15 mouse cellular contexts compared by ENCODE assay signal in genomic region chr9:114015724-114016123, GRCm38 (mm10). TPM values are rescaled to one million over a fixed set of nuclear protein-coding genes. Genes with fewer than 3 reads are reported as not detected.
DNase-seq lines count a peak whose midpoint lies in the region; ATAC-seq and TF ChIP-seq lines count a peak whose summit lies in the region.
"Had no signal": no experiment of that assay in that cellular context is flagged by ENCODE, and none has a peak within 500 bp of the region (broad histone marks: within the 10 kb centered on the region; RNA-seq: fewer than 3 reads in every experiment).

No protein-coding gene starts in this region.

- H3K36me3 ChIP-seq in G1E (replicated peaks), result no peaks in the 10 kb centered on the region
- H3K36me3 ChIP-seq in liver, postnatal 0 days (replicated peaks; ENCODE audit: insufficient read depth, low read length), result no peaks in the 10 kb centered on the region
- H3K36me3 ChIP-seq: embryonic facial prominence, embryonic 15.5 days; limb, embryonic 12.5 days had no signal

- H3K9me3 ChIP-seq in G1E (replicated peaks), result peaks cover 6% of the 10 kb centered on the region
- H3K9me3 ChIP-seq in liver, postnatal 0 days (ENCODE audit: low read length), result no peaks in the 10 kb centered on the region; the same call in 1 of the 2 replicates
- H3K9me3 ChIP-seq: embryonic facial prominence, embryonic 15.5 days; midbrain, embryonic 15.5 days had no signal

- no peak overlapping the region for H3K9ac ChIP-seq in liver, postnatal 0 days (replicated peaks)
- H3K9ac ChIP-seq: embryonic facial prominence, embryonic 15.5 days; limb, embryonic 12.5 days; midbrain, embryonic 15.5 days had no signal

- TF ChIP-seq EP300 in liver, postnatal 0 days (IDR thresholded peaks at IDR 0.05; ENCODE audit: low read depth), result no peak

- H3K27ac ChIP-seq in layer of hippocampus, adult 2 months, result no peak overlapping the region
- no peak overlapping the region for H3K27ac ChIP-seq in liver, postnatal 0 days (ENCODE audit: low read depth)
- H3K27ac ChIP-seq: embryonic facial prominence, embryonic 15.5 days; limb, embryonic 12.5 days; midbrain, embryonic 15.5 days had no signal

- no peaks in the 10 kb centered on the region for H3K27me3 ChIP-seq in G1E (ENCODE audit: insufficient read depth, low read length)
- no peaks in the 10 kb centered on the region for H3K27me3 ChIP-seq in liver, postnatal 0 days (ENCODE audit: insufficient read depth, low read length)
- H3K27me3 ChIP-seq: embryonic facial prominence, embryonic 15.5 days; midbrain, embryonic 15.5 days had no signal

- ATAC-seq in G1E (ENCODE audit: extremely low read depth, insufficient number of reproducible peaks, low FRiP score, poor library complexity, severe bottlenecking), result no peak
- no peak for ATAC-seq in liver, postnatal 0 days
- ATAC-seq: midbrain, embryonic 15.5 days had no signal

- no peak for DNase-seq in layer of hippocampus, adult 2 months (ENCODE audit: low spot score in 2 of 2)
- DNase-seq in layer of hippocampus, postnatal 36 days, result no peak
- DNase-seq in A20 (ENCODE audit: low read depth, low spot score) (peak; percentile 47), G1E (ENCODE audit: low spot score) (no peak)
- peak; percentile 42 for DNase-seq in liver, postnatal 0 days
- no peak for DNase-seq in cerebellum, adult 9-11 months
- no peak for DNase-seq in adrenal gland, adult 8-10 months
- no peak for DNase-seq in ovary, adult 18-20 months (ENCODE audit: low spot score)
- DNase-seq: cerebellum, adult 8-10 months; gastrocnemius, postnatal 14 days; heart, postnatal 14 days had no signal

- 82% methylated on average over 4 of the region's 4 CpGs for whole genome bisulfite sequencing in liver, postnatal 0 days (ENCODE audit: insufficient replicate concordance)

- H3K4me2 ChIP-seq in liver, postnatal 0 days (ENCODE audit: low read depth, low read length), result no peak overlapping the region
- H3K4me2 ChIP-seq: embryonic facial prominence, embryonic 15.5 days; limb, embryonic 12.5 days; midbrain, embryonic 15.5 days had no signal

- no peak overlapping the region for H3K4me3 ChIP-seq in layer of hippocampus, adult 2 months
- no peak overlapping the region for H3K4me3 ChIP-seq in G1E (ENCODE audit: low read depth, low read length)
- no peak overlapping the region for H3K4me3 ChIP-seq in liver, postnatal 0 days (ENCODE audit: low read depth, low read length)
- H3K4me3 ChIP-seq: embryonic facial prominence, embryonic 15.5 days; limb, embryonic 12.5 days; midbrain, embryonic 15.5 days had no signal

- H3K4me1 ChIP-seq in G1E (ENCODE audit: insufficient read depth, low read depth, low read length), result peaks cover 7% of the 10 kb centered on the region
- H3K4me1 ChIP-seq in liver, postnatal 0 days (ENCODE audit: insufficient read depth), result no peaks in the 10 kb centered on the region
- H3K4me1 ChIP-seq: embryonic facial prominence, embryonic 15.5 days; limb, embryonic 12.5 days; midbrain, embryonic 15.5 days had no signal

- TF ChIP-seq CTCF in layer of hippocampus, adult 2 months (conservative IDR thresholded peaks at IDR 0.05), result peak; percentile 66
- peak; percentile 55 for TF ChIP-seq CTCF in G1E (IDR thresholded peaks at IDR 0.05; ENCODE audit: low read depth, low read length)
- peak; percentile 62 for TF ChIP-seq CTCF in liver, postnatal 0 days (IDR thresholded peaks at IDR 0.05; ENCODE audit: low read depth)

RNA-seq across cellular contexts. Expression of gene Fbxl2, which starts 30.3 kb away (rescaled TPM):
- total RNA-seq in layer of hippocampus, adult 2 months (2021), result 10 to 100 TPM; 33.8 to 34.9 TPM
- total RNA-seq in layer of hippocampus, postnatal 36 days (2021), result 10 to 100 TPM; 32.1 to 37.4 TPM
- total RNA-seq in G1E (2014; fragmentation: Nextera tagmentation) (0.29 and 0.38 TPM in 2 replicates), G1E (2017) (0.16 and 0.17 TPM in 2 replicates)
- polyA plus RNA-seq in G1E (2012), result 0.11 and 0.12 TPM in 2 replicates
- 0.25 and 0.32 TPM in 2 replicates for polyA plus RNA-seq in liver, postnatal 0 days (2015; fragmentation: Nextera tagmentation; extraction: Ambion mirVana)
- total RNA-seq in adrenal gland, adult 8-10 months (2022), result 1 to 10 TPM; 2.1 to 5.5 (median 3.6) TPM

RNA-seq across cellular contexts. Expression of gene Susd5, which starts 41.2 kb away (rescaled TPM):
- 1 to 10 TPM; 3.0 to 3.3 TPM for total RNA-seq in layer of hippocampus, adult 2 months (2021)
- 1 to 10 TPM; 3.0 to 4.3 TPM for total RNA-seq in layer of hippocampus, postnatal 36 days (2021)
- total RNA-seq in G1E (2014; fragmentation: Nextera tagmentation) (not detected in 2 replicates), G1E (2017) (0.06 and 0.16 TPM in 2 replicates)
- not detected in 2 replicates for polyA plus RNA-seq in G1E (2012)
- not detected in 2 replicates for polyA plus RNA-seq in liver, postnatal 0 days (2015; fragmentation: Nextera tagmentation; extraction: Ambion mirVana)
- total RNA-seq in adrenal gland, adult 8-10 months (2022), result under 1 TPM; 0.12 to 0.30 (median 0.14) TPM
- polyA plus RNA-seq: activated CD4-positive, CD25-positive, alpha-beta regulatory T cell, adult 4 months had no signal

Comparison
In these comparisons a context has a peak if more than half of its experiments do, and no peak if none do; other contexts are left out.
1. DNase-seq: peak in A20 (single experiment) and liver, postnatal 0 days (single experiment); none in layer of hippocampus, adult 2 months (0 of 2), layer of hippocampus, postnatal 36 days (0 of 2), G1E (single experiment), cerebellum, adult 9-11 months (single experiment), adrenal gland, adult 8-10 months (single experiment) and ovary, adult 18-20 months (single experiment).
2. RNA of gene Fbxl2, which starts 30.3 kb away (total RNA-seq): 32.1 to 37.4 TPM in layer of hippocampus, postnatal 36 days and 33.8 to 34.9 TPM in layer of hippocampus, adult 2 months; 2.1 to 5.5 TPM in adrenal gland, adult 8-10 months and 0.16 to 0.38 TPM in G1E; every median in the first group is over 4 times any median in the second.
3. Peak in every context shown above with its lines, with median percentiles within 50 percentile points of each other: CTCF ChIP-seq.